Mouse (Mus musculus) gastrocnemius, postnatal 10 days (tissue): ENCODE measurements around the gene Fam216a. TPM values are rescaled to one million over a fixed set of nuclear protein-coding genes. Genes with fewer than 3 reads are reported as not detected.
A peak's percentile ranks its signal among the peaks of the same experiment; 100 is the strongest.
"Not testable (repeated sequence)": the region's sequence is repeated elsewhere in the genome, so short reads cannot be mapped to it uniquely, and the experiment has no call there.

Source experiments
- DNase-seq: peaks from one replicate; pipeline ENCODE4 v3.0.0; 2021; ENCODE audit warnings: mixed read lengths
- long read RNA-seq, 2 experiments: library from polyadenylated mRNA; stranded (forward); transcript quantifications; one replicate each; pipeline ENCODE4 v2.0.0; 2021
- total RNA-seq, 2 experiments: library from RNA; stranded (reverse); gene quantifications; 2 replicates each; pipeline ENCODE4 v1.2.3; 2021

The Fam216a gene
- total RNA-seq, result 10 to 100 TPM in 1 of 2 experiments, 1 to 10 TPM in 1; 9.7 to 11.5 TPM
- long read RNA-seq, experiment 1, transcript Fam216a-201 (7 exons, 1,388 nt), result major isoform, 12 of 13 reads
- long read RNA-seq, experiment 1, partial matches to known transcripts, result 1 of 13 reads
- long read RNA-seq, experiment 1, other reads (novel, unspliced or antisense), result 0 of 13 reads
- long read RNA-seq, experiment 2, transcript Fam216a-201 (7 exons, 1,388 nt), result major isoform, 15 of 19 reads
- long read RNA-seq, experiment 2, partial matches to known transcripts, result 3 of 19 reads
- long read RNA-seq, experiment 2, other reads (novel, unspliced or antisense), result 1 of 19 reads

DNA sequence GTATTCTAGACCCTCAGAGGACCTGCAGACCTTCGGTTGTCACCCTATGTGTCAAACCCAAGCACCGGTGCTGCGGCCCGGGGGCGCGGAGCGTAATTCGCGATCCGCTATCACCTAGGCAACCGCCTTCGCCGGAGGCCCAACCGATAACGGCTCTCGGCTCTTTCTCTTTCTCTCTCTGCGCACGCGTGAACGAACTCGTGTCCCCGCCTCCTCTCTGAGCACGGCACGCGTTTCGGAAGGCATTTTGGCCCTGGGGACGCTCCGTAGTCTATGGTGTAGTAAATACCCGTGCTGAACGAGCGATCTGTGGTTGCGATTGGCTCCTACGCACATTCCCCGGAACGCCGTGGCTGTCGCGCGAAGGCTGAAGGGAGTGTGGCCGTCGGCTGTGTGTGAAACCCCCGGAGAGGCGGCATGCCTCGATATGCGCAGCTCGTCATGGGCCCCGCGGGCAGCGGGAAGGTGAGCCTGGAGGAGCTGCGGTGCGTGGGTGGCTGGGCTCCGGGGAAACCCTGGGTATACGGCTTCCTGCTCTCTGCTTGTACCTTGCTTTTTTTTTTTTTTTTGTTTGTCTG lies at the start of gene Fam216a:
Gene Fam216a (minus strand): TSS at position 173 of the 578 bp plus-strand sequence.
- peak; percentile 98 for DNase-seq

DNA sequence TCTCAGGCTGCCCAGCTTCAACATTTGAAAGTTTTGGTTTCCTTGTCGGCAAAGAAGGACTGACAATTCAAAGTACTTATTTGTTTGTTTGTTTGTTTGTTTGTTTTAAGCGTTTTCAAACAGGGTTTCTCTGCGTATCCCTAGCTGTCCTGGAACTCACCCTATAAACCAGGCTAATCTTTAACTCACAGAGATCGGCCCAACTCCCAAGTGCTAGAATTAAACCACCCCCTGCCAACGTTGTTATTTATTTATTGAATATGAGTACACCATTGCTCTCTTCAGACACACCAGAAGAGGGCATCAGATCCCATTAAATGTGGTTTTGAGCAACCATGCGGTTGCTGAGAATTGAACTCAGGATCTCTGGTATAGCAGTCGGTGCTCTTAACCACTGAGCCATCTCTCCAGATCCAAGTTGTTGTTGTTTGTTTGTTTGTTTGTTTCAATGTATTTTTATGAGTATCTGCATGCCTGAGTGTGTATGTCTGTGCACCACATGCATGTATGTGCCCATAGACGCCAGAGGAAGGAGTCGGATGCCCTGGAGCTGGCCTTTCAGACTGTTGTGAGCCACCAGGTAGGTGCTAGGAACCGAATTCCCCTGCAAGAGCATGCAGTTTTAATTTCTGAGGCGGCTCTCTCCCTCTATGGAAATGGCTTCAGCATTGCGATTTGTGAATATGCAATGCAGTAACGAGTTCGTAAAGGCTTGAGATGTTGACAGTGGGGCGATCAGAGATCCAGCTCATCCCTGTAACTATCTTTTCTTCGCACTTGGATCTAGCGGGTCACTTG lies 49.3 kb upstream of the Fam216a start, which contains the start of gene Anapc7:
Gene Anapc7 (plus strand): TSS at position 423 of the 798 bp plus-strand sequence.
- no peak for DNase-seq

DNA sequence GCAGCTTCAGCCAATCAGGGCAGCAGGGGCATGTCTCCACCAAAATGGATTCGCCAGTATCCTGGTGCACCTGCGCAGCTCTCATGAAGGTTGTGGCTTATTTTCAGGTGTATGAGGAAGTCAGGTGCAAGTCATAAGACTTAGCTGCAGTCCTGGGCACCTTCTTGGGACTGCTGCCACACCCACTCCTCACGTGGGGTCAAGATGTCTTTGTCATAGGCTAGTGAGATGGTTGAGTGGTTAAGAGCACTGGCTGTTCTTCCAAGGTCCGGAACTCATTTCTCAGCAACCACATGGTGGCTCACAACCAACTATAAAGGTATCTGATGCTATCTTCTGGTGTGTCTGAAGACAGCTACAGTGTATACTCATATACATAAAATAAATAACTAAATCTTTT lies 48.5 kb upstream of the Fam216a start:
- DNase-seq, result not testable (repeated sequence)

DNA sequence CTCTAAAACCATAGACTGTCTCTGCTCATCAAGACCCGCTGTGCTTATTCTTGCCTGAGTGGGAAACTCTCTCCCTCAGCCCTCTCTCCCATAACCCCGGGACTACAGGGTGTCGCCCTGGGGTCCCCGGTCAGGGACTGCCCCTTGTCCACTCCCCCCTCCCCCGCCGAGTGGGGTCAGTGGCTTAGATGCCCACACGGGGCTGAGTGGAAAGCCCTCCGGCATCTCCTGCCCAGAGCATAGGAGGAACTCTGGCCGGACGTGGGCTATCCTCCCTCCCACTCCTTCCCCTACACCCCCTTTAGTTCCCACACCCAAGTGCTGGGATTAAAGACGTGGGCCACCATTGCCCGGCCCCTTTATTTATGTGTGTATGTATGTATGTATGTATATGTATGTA lies 43.3 kb upstream of the Fam216a start:
- DNase-seq, result no peak

DNA sequence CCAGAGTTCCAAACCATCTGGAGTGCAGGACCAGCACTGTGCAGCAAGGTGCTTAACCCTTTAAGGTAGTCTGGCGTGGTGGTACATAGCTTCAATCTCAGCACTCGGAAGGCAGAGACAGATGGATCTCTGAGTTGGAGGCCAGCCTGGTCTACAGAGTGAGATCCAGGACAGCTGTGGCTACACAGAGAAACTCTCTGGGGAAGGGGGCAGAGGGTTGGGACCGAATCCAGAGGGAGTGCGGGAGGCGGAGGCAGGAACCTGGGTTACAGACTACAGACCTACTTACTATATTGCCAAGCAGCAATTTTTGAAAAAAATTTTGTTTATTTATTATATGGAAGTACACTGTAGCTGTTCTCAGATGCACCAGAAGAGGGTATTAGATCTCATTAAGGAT lies 42.2 kb upstream of the Fam216a start:
- no peak for DNase-seq

DNA sequence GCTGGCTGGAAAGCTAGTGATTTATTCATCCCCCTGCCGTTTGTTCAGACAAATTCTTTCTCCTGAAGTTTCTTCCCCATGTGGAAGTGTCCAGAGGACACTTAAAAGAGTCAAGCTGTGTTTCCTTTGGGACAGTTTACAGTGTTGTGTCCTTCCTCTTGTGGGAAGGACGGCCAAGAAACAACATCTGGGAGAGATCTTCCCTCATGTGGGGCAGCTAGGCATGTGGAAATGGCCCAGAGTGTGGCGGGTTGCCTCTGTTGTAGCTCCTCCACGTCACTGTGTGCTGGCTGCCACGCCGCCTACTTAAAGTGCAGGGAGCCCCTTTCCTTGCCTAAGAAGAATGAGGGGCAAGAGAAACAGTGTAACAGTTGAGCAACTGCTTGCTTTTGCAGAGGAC lies 40.7 kb upstream of the Fam216a start:
- DNase-seq, result no peak

DNA sequence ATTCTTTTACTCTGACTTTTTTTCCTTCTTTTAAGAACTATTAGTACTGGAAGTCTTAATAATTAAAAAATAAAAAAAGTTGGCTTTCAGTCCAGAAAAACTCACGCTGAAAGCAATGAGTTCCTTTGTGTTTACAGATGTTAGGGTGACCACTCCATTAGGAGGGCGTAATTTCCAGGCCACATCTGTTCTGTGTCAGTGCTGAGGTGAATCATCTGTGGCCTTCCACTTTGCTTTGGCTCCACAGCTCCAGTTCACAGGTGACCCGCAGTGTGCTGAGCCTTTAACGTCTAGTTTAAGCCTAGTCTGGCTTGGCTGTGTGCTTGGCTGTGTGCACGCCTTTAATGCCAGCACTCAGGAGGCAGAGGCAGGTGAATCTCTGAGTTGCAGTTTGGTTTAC lies 39.7 kb upstream of the Fam216a start:
- DNase-seq, result no peak

DNA sequence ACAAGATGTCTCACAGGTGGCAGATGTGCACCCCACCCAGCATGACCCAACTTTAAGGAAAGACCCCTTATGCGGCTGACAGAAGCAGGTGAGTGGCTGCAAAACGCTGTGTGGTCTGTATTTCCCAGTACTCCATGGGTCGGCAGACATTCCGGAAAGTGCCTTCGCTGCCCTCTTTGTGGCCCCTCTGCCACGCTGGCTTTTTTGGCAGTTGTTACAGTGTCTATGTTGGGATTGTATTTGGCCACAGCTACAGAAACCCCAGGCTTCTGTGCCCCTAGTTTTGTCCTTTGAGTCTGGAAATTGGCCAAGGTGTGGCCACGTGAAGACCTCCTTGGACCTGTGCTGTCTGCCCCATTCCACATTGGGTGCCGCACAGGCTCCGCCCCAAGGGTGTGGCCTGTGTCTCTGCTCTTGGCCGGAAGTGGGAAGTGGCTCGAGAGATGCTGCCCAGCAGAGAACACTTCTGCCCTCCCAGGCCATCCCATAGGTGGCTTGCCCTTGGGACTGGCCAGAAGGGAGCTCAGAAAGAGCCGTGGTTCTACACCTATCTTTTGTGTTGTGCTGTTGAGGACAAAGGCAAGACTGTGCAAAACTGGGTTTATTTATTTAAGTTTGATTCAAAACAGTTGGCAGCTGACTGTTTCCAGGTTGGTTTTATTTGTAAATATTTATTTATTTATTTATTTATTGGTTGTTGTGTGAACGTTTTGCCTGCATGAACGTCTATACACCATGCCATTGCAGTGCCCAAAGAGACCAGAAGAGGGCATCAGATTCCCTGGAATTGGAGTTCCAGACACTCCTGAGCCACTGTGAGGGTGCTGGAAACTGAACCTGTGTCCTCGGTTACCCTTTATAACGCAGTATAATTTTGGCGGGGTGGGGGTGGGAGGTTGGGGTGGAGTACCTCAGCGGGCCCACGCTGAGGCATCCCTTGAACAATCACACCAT lies 37.8 kb upstream of the Fam216a start:
- DNase-seq, result no peak

DNA sequence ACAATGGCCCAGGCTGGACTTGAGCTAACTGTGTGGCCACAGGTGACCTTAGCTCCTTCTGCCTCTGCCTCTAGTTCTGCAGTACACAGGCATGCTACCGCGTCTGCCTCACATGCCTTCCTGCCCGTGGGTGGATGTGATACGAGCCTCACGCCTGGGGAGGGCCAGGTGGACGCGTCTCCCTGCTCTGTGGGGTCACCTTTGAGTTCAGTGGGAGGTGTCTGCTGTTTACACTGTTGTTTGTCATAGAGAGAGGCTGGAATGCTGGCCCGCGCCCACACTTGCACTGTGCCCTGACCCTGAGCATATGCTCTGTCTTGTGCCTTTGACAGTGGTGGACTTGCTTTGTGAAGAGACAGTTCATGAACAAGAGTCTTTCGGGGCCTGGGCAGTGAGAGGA lies 33.4 kb upstream of the Fam216a start:
- no peak for DNase-seq

DNA sequence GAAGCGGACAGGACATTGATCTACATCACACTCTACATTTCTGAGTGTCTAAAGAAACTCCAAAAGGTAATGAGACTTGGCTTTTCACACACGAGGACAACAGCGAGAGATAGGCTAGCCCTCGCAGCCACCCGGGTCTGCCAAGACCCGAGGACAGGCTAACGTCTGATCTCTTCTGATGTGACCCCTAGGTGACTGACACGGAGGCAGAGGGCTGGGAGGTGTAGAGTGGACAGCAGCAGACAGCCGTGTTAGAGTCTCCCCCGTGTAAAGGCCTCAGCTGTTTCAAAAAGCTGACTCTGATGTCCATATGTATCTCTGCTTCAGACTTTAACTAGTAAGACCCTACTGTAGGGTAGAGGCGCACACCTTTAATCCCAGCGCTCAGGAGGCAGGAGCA lies 31.2 kb upstream of the Fam216a start:
- no peak for DNase-seq

DNA sequence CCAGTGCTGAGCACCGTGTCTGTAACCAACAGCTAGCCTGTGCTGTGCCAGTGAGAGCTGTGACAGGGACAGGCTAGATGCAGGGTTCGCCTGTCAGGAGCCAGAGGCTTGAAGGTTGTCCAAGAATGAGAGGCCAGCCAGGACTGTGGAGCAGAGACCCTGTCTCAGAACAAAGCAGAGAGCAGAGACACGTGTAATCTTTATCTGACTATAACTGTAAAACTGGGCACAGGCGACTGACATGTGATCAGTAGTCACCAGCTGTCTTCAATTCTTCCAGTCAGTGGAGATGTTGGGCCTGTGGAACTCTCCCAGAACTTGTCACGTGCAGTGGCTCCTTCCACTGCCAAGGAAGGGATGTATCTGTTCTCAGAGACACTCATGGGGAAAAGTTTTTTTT lies 30.6 kb upstream of the Fam216a start:
- DNase-seq, result peak; percentile 31

DNA sequence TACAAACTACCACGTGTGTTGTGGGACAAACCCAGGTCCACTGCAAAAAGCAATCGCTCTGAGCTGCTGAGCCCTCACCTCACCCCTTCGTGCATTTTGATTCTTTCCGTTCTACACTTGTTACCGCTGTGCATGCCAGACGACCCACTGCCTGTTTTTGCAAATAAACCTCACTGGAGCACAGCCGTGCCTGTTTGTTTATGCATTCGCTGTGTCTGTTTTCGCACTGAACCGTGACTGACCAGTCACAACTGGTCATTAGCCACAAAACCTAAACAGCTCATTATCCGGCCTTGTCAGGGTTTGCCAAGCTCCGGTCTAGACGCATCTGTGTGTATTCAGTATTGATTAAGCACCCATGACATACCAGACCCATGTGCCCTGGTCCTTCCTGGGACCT lies 30.0 kb upstream of the Fam216a start:
- DNase-seq, result no peak

DNA sequence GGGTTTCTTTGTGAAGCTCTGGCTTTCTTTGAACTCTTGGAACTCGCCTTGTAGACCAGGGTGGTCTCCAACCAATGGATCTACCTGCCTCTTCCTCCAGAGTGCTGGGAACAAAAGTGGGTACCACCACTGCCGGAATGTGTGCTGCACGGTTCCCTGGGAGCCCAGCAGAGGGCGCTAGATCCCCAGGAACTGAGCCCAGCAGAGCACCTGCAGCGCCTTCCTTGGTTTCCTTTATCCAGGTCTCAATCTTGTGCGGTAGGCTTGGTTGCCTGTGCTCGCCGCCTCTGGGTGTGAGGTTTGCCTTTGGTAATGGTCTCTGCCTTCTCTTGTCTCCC lies 29.1 kb upstream of the Fam216a start:
- DNase-seq, result peak; percentile 80

DNA sequence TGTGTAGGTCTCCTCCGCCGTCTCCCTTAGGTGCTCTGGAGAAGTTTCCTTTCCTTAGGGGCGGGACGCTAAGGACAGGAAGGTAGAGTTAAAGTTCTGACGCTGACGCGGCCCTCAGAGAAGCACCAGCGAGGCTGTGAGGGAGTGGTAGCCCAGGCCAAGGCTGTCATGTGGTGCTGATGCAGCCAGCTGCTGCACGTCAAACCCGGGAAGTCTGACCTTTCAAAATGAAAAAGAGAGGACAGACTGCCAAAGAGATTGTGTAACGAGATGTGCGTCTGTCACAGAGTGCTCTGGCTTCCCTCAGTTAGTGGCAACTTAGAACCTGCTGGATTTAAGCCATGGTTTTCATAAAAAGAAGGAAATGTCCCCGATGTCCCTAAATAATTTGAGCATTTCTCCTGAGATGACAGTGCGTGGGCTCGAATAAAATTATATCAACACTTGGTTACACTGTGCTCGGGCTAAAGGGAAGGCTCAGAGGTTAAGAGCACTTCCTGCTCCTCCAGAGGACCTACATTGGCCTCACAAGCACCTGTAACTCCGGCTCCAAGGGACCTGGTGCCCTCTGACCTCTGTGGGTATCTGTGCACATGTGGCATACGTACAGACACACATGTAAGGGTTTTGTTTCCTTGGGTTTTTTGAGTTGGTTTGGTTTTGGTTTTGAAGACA lies 28.6 kb upstream of the Fam216a start:
- DNase-seq, result no peak

DNA sequence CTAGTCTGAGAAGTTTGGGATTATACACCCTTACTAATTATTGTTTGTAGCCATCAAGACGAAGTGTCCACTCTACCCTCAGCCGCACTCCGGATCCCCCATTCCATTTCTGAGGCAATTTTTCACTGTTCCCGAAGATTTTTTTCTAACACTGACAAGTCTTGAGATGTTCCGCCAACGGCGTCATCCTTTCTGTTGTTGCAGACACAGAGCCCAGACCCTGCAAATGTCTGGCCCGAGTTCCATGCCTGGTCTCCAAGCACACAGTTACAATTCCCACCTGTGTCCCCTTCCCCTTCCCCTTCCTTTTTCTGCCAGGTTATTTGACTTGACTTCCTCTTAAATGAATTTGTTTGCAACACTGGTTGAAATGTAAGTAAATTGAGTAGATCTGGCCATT lies 27.7 kb upstream of the Fam216a start:
- DNase-seq, result no peak

DNA sequence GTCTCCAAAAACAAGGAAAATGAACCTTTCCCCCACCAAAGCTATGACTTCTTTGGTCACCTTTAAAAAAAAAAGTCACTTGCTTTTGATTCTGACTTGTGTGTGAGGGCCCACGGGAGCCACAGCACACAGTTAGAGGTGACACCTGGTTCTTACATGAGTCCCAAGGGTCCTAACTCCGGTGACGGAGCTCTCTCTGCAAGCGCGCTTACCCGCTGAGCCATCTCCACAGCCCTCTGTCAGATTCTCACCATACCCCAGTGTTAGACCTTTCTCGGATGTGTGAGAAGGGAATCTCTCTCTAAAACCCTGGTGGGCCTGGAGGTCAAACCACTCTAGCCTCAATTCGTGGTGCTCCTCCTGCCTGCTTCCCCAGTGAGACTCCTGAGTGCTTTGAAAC lies 25.3 kb upstream of the Fam216a start:
- no peak for DNase-seq

DNA sequence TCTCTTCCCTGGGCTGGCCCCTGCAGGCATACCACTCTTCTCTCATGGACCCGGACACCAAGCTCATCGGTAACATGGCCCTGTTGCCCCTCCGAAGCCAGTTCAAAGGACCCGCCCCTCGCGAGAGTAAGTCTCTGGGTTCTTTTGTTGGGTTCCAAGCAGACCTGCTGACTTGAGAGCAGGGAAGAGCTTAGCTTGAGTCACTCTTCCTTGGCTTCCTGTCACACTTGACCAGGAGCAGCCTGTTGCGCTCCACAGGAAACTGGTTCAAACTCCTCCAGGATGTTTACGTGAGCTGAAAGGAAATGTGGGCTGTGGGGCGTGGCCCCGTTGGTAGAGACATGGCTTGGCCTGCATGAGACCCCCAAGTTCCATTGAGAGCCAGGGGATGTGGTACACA lies 24.6 kb upstream of the Fam216a start:
- no peak for DNase-seq

DNA sequence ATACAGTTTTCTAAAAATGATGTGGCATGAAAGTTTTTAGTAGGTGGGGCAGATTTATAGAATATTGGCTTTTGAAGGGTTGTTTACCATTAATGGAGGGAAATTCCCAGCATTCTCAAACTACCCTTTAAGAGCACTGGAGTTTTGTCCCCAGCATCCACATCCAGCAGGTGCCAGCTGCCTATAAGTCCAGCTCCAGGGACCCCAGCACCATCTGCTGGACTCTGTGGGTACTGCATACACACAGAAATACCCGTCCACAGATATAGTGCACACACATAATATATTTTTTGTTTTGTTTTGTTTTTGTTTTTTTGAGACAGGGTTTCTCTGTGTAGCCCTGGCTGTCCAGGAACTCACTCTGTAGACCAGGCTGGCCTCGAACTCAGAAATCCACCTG lies 21.7 kb upstream of the Fam216a start:
- peak; percentile 78 for DNase-seq

DNA sequence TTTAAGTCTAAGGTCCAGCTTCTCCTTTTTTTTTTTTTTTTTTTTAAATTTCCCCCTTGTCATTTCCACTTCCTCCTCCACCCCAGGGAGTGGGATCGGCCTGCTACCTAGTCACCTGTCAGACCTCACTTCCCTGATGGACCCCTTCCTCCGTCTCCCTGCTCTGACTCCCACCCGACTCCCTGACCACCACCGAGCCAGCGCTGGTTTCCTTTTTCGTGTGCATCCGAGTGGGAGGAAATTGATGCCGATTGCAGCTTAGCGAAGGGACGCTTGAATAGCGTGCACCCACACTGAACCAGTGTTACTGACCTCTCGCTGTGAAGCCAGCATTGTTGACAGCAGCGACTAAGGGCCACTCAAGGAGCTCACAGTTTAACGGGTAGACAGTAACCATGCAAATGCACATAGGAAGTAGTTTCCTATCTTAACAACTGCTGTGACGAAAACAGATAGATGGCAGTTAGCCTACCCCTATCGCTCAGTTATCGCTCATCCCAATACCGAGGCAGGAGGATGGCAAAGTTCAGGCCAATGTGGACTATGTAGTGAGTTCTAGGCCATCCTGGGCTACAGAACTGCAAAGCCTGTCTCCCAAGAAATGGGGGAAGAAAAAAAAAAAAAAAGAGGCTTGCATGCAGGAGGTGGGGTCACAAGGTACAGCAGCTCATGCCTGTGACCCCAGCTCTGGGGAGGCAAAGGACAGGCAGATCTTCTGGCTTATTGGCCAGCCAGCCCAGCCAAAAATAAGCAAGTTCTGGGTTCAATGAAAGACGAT lies 20.3 kb upstream of the Fam216a start:
- peak; percentile 24 for DNase-seq

DNA sequence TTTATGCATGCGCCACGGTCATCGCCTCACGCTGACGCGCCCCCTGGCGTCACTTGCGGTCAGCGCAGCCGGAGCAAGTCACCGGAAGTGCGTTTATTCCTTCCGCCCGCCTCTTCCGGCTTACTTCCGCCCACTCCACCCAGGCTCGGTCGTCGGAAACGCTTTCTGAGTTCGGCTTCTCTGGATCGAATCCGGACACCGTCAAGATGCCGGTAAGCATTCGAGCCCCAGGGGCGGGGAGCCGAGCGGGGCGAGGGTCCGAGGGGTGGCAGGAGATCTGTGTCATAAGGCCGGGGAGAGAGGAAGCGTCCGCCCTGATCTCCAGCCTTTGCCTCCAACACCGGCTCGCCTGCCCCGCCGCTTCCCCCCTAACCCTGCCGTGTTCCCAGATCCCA lies 19.6 kb upstream of the Fam216a start, which contains the start of gene Arpc3:
Gene Arpc3 (plus strand): TSS at position 93 of the 395 bp plus-strand sequence.
- DNase-seq, result peak; percentile 95
